Mouse (Mus musculus): ENCODE data around the gene Lrfn4. TPM values are rescaled to one million over a fixed set of nuclear protein-coding genes. Genes with fewer than 3 reads are reported as not detected.

The Lrfn4 gene
- total RNA-seq, 2 experiments from 2014 or later = 11.4 to 13.0 TPM

DNA sequence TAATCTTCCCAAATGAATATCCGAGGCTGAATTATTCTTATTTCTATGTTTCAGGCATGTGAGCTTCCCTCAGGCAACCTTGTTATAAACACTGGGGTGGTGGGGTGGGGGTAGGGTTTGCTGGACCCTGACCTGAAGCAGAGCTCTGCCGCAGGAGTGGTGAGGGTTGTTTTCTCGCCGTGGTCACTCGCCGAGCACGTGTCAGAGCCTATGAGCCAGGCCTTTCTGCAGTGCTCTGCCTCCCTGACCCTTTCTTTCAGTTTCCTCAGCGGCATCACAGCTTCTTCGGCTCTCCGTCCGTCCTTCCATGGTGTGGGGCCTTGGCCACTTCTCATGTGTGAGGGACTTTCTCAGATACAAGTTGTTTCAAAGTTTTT, 45.2 kb downstream of the Lrfn4 start:
- DNase-seq (ENCODE audit: low spot score in 2 of 2) = no peak

DNA sequence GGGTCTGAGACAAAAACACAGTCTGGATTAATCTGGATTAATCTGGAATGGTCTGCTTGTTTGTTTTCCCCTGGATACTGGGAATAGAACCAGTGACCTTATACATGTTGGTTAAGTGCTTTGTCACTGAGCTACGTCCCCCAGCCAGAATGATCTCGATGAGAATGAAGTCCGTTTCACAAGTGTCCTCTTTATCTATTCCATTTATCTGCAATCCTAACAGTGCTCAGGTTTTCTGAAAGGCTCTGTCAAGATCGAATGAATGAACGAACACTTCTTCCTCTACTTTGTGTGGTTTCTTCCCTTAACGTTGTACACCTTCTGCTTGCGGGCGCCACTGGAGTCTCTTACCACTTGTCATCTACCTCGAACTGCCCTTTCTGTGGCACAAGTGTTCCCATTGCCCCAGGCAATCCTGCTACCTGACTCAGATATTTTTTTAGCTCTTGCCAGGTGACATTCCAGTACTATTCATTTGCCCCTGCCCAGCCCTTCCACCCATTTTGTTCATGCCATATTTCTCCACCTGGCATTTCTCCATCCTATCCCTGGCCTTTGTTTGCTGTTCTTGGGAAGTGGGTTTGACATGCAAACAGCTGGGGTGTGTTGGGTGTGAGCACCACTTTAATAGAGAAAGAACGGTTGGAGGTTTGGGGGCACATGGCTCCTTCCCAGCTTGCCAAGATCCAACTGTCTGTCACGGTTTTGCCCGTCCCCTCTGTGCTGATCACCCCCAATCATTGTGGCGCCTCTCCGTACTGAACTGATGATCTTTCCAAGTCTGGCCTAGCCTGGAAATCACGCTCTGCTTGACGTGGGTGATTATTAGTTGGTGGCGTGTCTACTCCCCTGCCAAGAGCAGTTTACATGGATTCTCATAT, 45.9 kb downstream of the Lrfn4 start:
- no peak for DNase-seq (ENCODE audit: low spot score in 2 of 2)

DNA sequence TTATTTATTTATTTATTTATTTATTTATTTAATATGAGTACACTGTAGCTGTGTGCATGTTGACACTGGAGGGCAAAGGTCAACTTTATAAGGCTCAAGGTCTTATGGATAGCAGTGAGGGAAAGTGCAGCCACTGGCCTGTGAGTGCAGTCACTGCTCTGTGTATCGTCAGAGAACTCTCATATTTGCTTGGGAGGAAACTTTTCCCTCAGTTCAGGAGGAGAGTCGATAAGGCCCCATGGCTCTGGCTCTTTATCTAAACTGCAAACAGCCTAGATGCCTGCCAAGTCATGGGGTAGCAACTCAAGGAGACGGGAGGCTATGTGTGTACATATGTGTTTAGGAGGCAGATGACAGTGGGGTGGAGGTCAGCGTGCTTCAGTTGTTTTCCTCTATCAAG, 46.6 kb downstream of the Lrfn4 start:
- DNase-seq (ENCODE audit: low spot score in 2 of 2) = no peak

DNA sequence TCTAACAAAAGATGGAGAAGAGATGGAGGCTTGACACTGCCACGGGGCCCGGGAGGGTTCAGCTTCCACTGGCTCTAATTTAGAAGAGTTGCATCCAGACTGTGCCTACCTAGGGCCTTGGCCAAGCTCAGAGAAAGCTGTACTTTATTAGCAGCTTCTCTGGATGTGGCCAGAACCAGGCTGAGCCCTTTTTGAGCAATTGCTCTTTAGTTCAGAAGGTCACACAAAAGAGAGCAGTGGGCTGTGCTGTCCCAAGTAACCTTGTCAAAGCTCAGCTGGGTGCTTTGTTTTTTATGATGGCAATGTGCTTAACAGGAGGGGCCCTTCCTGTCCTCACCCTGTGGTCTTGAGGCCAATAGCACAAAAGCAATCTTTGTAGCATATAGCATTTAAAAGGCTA, 47.8 kb downstream of the Lrfn4 start:
- DNase-seq (ENCODE audit: low spot score in 2 of 2) = no peak

DNA sequence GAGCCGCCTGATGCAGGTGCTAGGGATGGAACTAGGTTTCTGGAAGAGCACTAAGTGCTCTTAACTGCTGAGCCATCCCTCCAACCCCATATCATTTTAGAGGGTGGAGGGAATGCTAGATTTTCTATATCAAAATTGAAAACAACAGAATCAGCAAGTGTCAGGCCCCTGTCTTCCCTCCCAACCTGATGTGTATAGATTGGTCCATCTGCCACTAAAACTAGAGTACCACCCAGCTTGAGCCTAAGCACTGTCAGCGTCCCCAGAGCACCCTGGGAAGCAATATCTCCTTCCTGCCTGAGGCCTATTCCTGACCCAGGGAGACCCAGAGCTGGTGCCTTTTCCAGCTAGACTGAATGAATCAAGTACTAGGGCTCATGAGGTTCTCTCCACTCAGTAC, 48.6 kb downstream of the Lrfn4 start:
- DNase-seq (ENCODE audit: low spot score in 2 of 2) = no peak

DNA sequence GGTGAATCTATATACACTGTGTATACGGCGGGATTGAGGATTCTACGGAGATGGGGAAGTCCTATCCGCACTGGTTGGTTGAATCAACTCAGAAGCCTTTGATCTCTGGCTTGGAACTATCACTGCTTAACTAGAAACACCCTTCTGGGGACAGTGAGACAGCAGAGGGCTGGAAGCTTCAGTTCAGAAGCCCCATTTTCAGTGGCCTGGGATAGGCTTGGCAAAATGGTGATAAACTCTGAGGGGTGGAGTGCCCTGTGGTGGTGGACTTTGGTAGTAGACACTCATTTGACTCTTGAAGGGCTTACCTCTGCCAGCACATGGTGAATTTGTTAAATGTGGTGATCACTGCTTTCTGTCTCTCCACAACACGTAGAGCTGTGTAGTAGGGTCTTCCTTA, 49.8 kb downstream of the Lrfn4 start:
- no peak for DNase-seq (ENCODE audit: low spot score in 2 of 2)

Small RNA genes lying within 50 kb of the gene (microRNA-seq; reads per million reads assigned to microRNA genes)
- gene Mir6986 = not detected

Other genes starting within 250 kb of the Lrfn4 start
- gene Kdm2a, start 217.4 kb downstream of the Lrfn4 start, total RNA-seq (2021) = 10 to 100 TPM; 50.9 to 66.8 TPM
- gene Rhod, start 176.2 kb downstream of the Lrfn4 start, total RNA-seq (2021) = 1 to 10 TPM; 4.4 to 5.2 TPM
- gene Syt12, start 138.2 kb downstream of the Lrfn4 start, total RNA-seq (2021) = 1 to 10 TPM in 1 of 2 experiments, under 1 TPM in 1; 0.86 to 1.0 TPM
- gene 2010003K11Rik, start 117.1 kb downstream of the Lrfn4 start, total RNA-seq (2021) = under 1 TPM in 1 of 2 experiments, not detected in 1; 0.23 TPM
- gene Pcx, start 105.2 kb downstream of the Lrfn4 start, total RNA-seq (2021) = 10 to 100 TPM; 22.7 to 34.8 TPM
- 10 to 100 TPM; 14.3 to 15.8 TPM for gene Rce1, start 10.0 kb upstream of the Lrfn4 start, total RNA-seq (2021)
- gene Gm960, start 83.0 kb upstream of the Lrfn4 start, total RNA-seq (2021) = not detected
- gene Sptbn2, start 95.5 kb upstream of the Lrfn4 start, total RNA-seq (2021) = under 1 TPM; 0.18 to 0.39 TPM
- 1 to 10 TPM; 7.4 TPM for gene Rbm4b, start 140.8 kb upstream of the Lrfn4 start, total RNA-seq (2021)
- gene Rbm4, start 178.2 kb upstream of the Lrfn4 start, total RNA-seq (2021) = 10 to 100 TPM; 53.3 to 68.4 TPM
- 10 to 100 TPM; 15.4 to 22.9 TPM for gene Gm21992, start 195.9 kb upstream of the Lrfn4 start, total RNA-seq (2021)
- 10 to 100 TPM; 33.6 to 46.1 TPM for gene Rbm14, start 196.0 kb upstream of the Lrfn4 start, total RNA-seq (2021)
- 10 to 100 TPM; 40.7 to 44.0 TPM for gene Ccs, start 223.7 kb upstream of the Lrfn4 start, total RNA-seq (2021)
- gene Ccdc87, start 223.7 kb upstream of the Lrfn4 start, total RNA-seq (2021) = under 1 TPM in 1 of 2 experiments, not detected in 1; 0.07 TPM
- 10 to 100 TPM; 38.9 to 40.9 TPM for gene Ctsf, start 239.5 kb upstream of the Lrfn4 start, total RNA-seq (2021)

Data from gastrocnemius, postnatal 4 days (tissue).